Mouse (Mus musculus): ENCODE results near the gene Cep41. TPM values are rescaled to one million over a fixed set of nuclear protein-coding genes. Genes with fewer than 3 reads are reported as not detected.

Gene Cep41
- polyA plus RNA-seq, 1 experiment, result 6.6 TPM

DNA sequence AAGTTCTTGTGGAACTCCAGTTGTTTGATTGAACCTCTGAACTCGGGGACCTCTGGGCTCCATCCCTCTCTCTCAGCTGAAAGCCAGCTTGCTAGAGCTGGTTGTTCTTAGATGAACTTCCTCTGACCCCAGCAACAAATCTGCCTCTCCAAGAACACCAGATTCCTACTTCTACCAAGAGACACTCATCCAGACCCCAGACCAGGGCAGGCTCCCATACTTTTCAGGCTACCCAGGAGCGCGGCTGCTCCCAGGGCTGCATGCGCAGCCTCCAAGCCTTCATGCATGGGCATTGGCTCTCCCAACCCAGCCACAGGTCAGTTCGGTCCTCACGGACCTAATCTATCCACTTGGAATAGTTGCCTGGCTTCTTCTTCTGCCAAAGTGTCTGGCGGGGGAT is 29.8 kb upstream of the Cep41 start, which contains the start of gene Mest:
Mest (plus strand) TSS at position 217 of the 400 bp plus-strand sequence.
- WGBS, result 91% methylated on average over 7 of the region's 7 CpGs
- Histone ChIP-seq H3K27me3 (ENCODE audit: control insufficient read depth, insufficient read depth, low read length) (no peaks in the 10 kb centered on the region), H3K27ac (ENCODE audit: control insufficient read depth, insufficient read depth, low read length) (no peak within 1 kb of the TSS), H3K36me3 (ENCODE audit: control insufficient read depth, insufficient read depth, low read length) (no peaks in the 10 kb centered on the region), H3K4me1 (replicated peaks; ENCODE audit: control insufficient read depth, insufficient read depth, low read length) (no peaks in the 10 kb centered on the region), H3K4me3 (ENCODE audit: control insufficient read depth, insufficient read depth, low read length) (no peak within 1 kb of the TSS)
- DNase-seq, result no peak
- no peak for TF ChIP-seq CTCF (IDR thresholded peaks at IDR 0.05; ENCODE audit: borderline replicate concordance, control insufficient read depth, extremely low read depth, insufficient read depth, low read length, poor library complexity)
- TF ChIP-seq POLR2A (IDR thresholded peaks at IDR 0.05; ENCODE audit: control insufficient read depth, extremely low read depth, insufficient read depth, low read length, poor library complexity), result no peak

DNA sequence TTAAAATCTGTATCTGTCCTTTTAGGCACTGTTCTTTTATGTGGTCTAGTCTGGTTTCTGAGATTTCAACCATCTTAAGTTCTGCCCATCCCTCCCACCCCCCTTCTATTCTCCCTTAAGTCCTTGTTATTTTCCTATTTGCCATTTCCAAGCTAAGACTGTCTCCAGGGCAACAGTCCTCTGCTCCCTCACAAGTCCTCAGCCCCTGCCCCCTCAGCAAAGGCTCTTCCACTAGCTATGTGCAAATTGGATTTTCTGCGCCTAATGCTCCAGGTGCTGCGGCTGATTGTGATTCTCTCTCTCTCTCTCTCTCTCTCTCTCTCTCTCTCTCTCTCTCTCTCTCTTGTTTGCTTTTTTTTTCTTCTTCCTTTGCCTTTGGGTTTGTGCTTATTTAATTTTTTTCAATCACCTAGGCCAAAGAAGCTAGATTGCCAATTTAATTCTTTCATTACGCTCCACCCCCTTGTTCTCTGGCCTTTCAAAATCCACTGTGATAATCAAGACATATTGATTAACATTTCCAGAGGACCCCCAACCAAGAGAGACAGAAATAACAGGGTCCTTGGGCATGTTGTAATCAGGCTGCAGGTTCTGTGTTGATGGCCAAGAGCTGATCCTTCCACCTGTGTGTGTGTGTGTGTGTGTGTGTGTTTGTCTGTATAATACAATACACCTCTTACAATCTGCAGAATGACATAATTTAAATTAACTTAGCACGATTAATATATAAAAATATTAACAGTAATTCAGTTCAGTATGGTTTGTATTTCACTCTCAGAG is 29.0 kb upstream of the Cep41 start:
- H3K27ac ChIP-seq (ENCODE audit: control insufficient read depth, insufficient read depth, low read length), result no peak overlapping the region
- H3K4me3 ChIP-seq (ENCODE audit: control insufficient read depth, insufficient read depth, low read length), result no peak overlapping the region
- no peaks in the 10 kb centered on the region for H3K36me3 ChIP-seq (ENCODE audit: control insufficient read depth, insufficient read depth, low read length)
- DNase-seq, result no peak
- H3K27me3 ChIP-seq (ENCODE audit: control insufficient read depth, insufficient read depth, low read length), result no peaks in the 10 kb centered on the region
- TF ChIP-seq CTCF (IDR thresholded peaks at IDR 0.05; ENCODE audit: borderline replicate concordance, control insufficient read depth, extremely low read depth, insufficient read depth, low read length, poor library complexity) (no peak), POLR2A (IDR thresholded peaks at IDR 0.05; ENCODE audit: control insufficient read depth, extremely low read depth, insufficient read depth, low read length, poor library complexity) (no peak)
- WGBS, result 96% methylated on average over 4 of the region's 4 CpGs
- no peaks in the 10 kb centered on the region for H3K4me1 ChIP-seq (replicated peaks; ENCODE audit: control insufficient read depth, insufficient read depth, low read length)

DNA sequence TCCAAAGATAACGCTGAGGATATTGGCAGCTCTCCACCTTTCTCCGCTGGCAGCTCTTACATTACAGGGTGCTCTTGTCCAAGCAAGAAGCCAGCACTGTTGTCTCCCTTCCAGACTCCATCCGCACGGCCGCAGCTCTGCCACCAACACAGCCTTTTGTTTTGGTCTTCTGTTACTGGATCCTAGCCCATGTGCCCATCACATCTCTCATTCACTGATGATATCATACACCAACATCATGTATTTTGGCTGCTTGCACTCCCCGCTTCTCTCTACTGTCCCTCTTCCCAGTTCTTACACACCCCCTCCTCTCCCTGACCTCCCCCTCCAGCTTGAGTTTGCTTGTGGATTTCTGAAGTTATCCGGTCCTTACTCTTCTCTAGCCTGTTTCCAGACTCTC is 23.2 kb upstream of the Cep41 start:
- no peaks in the 10 kb centered on the region for H3K27me3 ChIP-seq (ENCODE audit: control insufficient read depth, insufficient read depth, low read length)
- no peak for DNase-seq
- 92% methylated on average over 7 of the region's 7 CpGs for WGBS
- no peak for TF ChIP-seq CTCF (IDR thresholded peaks at IDR 0.05; ENCODE audit: borderline replicate concordance, control insufficient read depth, extremely low read depth, insufficient read depth, low read length, poor library complexity)
- TF ChIP-seq POLR2A (IDR thresholded peaks at IDR 0.05; ENCODE audit: control insufficient read depth, extremely low read depth, insufficient read depth, low read length, poor library complexity), result no peak
- no peaks in the 10 kb centered on the region for H3K36me3 ChIP-seq (ENCODE audit: control insufficient read depth, insufficient read depth, low read length)
- no peak overlapping the region for H3K4me3 ChIP-seq (ENCODE audit: control insufficient read depth, insufficient read depth, low read length)
- H3K4me1 ChIP-seq (replicated peaks; ENCODE audit: control insufficient read depth, insufficient read depth, low read length), result no peaks in the 10 kb centered on the region
- H3K27ac ChIP-seq (ENCODE audit: control insufficient read depth, insufficient read depth, low read length), result no peak overlapping the region

DNA sequence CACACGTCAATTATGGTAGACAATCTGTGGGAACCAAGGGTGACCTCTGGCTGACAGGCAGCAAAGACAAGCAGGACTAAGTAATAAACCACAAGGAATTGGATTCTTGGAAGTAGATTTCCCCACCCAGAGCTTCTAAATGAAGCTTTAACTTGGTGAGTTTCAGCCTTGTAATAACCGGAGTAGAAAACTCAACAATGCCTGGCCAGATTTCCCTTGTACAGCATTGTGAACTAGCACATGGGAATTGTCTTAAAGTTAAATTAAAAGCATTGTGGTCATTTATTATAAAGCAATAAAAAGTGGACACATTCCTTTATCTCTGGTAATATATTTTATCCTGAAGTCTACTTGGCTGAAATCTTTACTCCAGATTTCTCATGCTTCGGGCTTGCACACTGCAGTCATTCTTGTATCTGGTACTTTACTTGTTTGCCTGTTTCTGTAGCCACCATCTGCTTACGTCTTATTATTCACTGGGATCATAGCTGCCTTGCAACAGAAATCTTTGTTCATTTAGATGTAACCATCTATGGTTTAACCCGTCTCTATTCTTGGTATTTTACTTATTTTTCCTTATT is 21.4 kb upstream of the Cep41 start:
- WGBS, result 95% methylated on average over 5 of the region's 5 CpGs
- Histone ChIP-seq H3K27ac (ENCODE audit: control insufficient read depth, insufficient read depth, low read length) (no peak overlapping the region), H3K4me1 (replicated peaks; ENCODE audit: control insufficient read depth, insufficient read depth, low read length) (no peaks in the 10 kb centered on the region), H3K36me3 (ENCODE audit: control insufficient read depth, insufficient read depth, low read length) (no peaks in the 10 kb centered on the region), H3K27me3 (ENCODE audit: control insufficient read depth, insufficient read depth, low read length) (no peaks in the 10 kb centered on the region), H3K4me3 (ENCODE audit: control insufficient read depth, insufficient read depth, low read length) (no peak overlapping the region)
- DNase-seq, result no peak
- TF ChIP-seq POLR2A (IDR thresholded peaks at IDR 0.05; ENCODE audit: control insufficient read depth, extremely low read depth, insufficient read depth, low read length, poor library complexity), result no peak
- TF ChIP-seq CTCF (IDR thresholded peaks at IDR 0.05; ENCODE audit: borderline replicate concordance, control insufficient read depth, extremely low read depth, insufficient read depth, low read length, poor library complexity), result no peak

DNA sequence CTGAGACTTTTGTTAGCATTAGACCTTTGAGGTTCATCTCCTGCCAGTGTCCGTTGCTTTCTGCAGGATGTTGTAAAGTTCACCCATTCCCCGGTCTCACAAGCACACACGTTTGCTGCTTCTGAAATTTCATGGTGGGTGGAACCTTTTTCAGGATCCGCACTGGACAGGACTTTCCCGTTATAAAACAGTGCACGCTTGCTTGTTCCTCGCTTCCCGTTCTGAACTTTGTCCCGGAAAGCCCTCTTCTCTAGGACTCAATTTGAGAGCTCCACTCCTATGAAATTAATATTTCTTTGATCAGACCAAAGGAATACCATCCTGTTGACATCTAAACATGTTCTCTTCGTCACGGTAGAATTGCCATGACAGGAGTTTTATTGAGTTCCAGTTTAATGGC is 20.3 kb upstream of the Cep41 start:
- no peak for TF ChIP-seq CTCF (IDR thresholded peaks at IDR 0.05; ENCODE audit: borderline replicate concordance, control insufficient read depth, extremely low read depth, insufficient read depth, low read length, poor library complexity)
- TF ChIP-seq POLR2A (IDR thresholded peaks at IDR 0.05; ENCODE audit: control insufficient read depth, extremely low read depth, insufficient read depth, low read length, poor library complexity), result no peak
- no peak for DNase-seq
- Histone ChIP-seq H3K4me1 (replicated peaks; ENCODE audit: control insufficient read depth, insufficient read depth, low read length) (no peaks in the 10 kb centered on the region), H3K27me3 (ENCODE audit: control insufficient read depth, insufficient read depth, low read length) (no peaks in the 10 kb centered on the region), H3K4me3 (ENCODE audit: control insufficient read depth, insufficient read depth, low read length) (no peak overlapping the region), H3K36me3 (ENCODE audit: control insufficient read depth, insufficient read depth, low read length) (no peaks in the 10 kb centered on the region), H3K27ac (ENCODE audit: control insufficient read depth, insufficient read depth, low read length) (no peak overlapping the region)
- WGBS, result 84% methylated on average over 11 of the region's 11 CpGs

DNA sequence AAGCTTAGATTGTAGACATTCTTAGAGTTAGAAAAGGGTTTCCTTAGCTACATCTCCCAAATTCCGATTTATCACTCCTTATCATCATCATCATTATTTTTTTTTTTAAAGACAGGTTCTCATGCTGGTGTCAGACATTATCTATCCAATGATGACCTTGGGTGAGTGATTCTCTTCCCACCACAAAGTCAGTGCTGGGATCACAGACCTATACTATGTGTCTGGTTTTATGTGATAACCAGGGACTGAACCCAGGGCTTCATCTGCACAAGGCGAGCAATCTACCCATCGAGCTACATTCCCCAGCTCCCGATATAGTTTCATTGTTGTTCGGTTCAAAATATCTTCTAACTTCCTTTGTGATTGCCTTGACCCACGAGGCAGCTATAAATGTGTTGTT is 19.9 kb upstream of the Cep41 start:
- Histone ChIP-seq H3K27me3 (ENCODE audit: control insufficient read depth, insufficient read depth, low read length) (no peaks in the 10 kb centered on the region), H3K4me3 (ENCODE audit: control insufficient read depth, insufficient read depth, low read length) (no peak overlapping the region), H3K4me1 (replicated peaks; ENCODE audit: control insufficient read depth, insufficient read depth, low read length) (no peaks in the 10 kb centered on the region), H3K27ac (ENCODE audit: control insufficient read depth, insufficient read depth, low read length) (no peak overlapping the region), H3K36me3 (ENCODE audit: control insufficient read depth, insufficient read depth, low read length) (no peaks in the 10 kb centered on the region)
- no peak for TF ChIP-seq POLR2A (IDR thresholded peaks at IDR 0.05; ENCODE audit: control insufficient read depth, extremely low read depth, insufficient read depth, low read length, poor library complexity)
- no peak for TF ChIP-seq CTCF (IDR thresholded peaks at IDR 0.05; ENCODE audit: borderline replicate concordance, control insufficient read depth, extremely low read depth, insufficient read depth, low read length, poor library complexity)
- WGBS, result 81% methylated on average over 6 of the region's 6 CpGs
- no peak for DNase-seq
